ENCODE assay signal across 13 mouse cellular contexts in genomic region chr10:78260322-78260721, GRCm38 (mm10). TPM values are rescaled to one million over a fixed set of nuclear protein-coding genes. Genes with fewer than 3 reads are reported as not detected.
DNase-seq lines count a peak whose midpoint lies in the region; ATAC-seq and TF ChIP-seq lines count a peak whose summit lies in the region.
"Had no signal": no experiment of that assay in that cellular context is flagged by ENCODE, and none has a peak within 500 bp of the region (broad histone marks: within the 10 kb centered on the region; RNA-seq: fewer than 3 reads in every experiment).

No protein-coding gene starts in this region.

- H3K4me3 ChIP-seq in hindbrain, postnatal 0 days (ENCODE audit: low read length), result no peak overlapping the region
- no peak overlapping the region for H3K4me3 ChIP-seq in hindbrain, embryonic 12.5 days
- no peak overlapping the region for H3K4me3 ChIP-seq in stomach, postnatal 0 days (ENCODE audit: low read depth, low read length)
- H3K4me3 ChIP-seq: heart, adult 2 months; midbrain, embryonic 10.5 days had no signal

- H3K27me3 ChIP-seq in hindbrain, postnatal 0 days (ENCODE audit: insufficient read depth, low read length), result no peaks in the 10 kb centered on the region
- no peaks in the 10 kb centered on the region for H3K27me3 ChIP-seq in hindbrain, embryonic 12.5 days
- no peaks in the 10 kb centered on the region for H3K27me3 ChIP-seq in stomach, postnatal 0 days (ENCODE audit: control insufficient read depth, insufficient read depth, low read length)

- no peaks in the 10 kb centered on the region for H3K9me3 ChIP-seq in hindbrain, postnatal 0 days (ENCODE audit: low read length)
- no peaks in the 10 kb centered on the region for H3K9me3 ChIP-seq in hindbrain, embryonic 12.5 days (replicated peaks)
- H3K9me3 ChIP-seq in stomach, postnatal 0 days (ENCODE audit: control insufficient read depth, low read length), result no peaks in the 10 kb centered on the region
- H3K9me3 ChIP-seq: midbrain, embryonic 10.5 days had no signal

- WGBS in hindbrain, postnatal 0 days, result 24% methylated on average over 5 of the region's 5 CpGs
- 32% methylated on average over 5 of the region's 5 CpGs for WGBS in hindbrain, embryonic 12.5 days
- 17% methylated on average over 5 of the region's 5 CpGs for WGBS in stomach, postnatal 0 days

- H3K4me1 ChIP-seq in hindbrain, postnatal 0 days (ENCODE audit: insufficient read depth, low read length), result no peaks in the 10 kb centered on the region
- no peaks in the 10 kb centered on the region for H3K4me1 ChIP-seq in hindbrain, embryonic 12.5 days
- peaks cover 5% of the 10 kb centered on the region for H3K4me1 ChIP-seq in stomach, postnatal 0 days (replicated peaks; ENCODE audit: control insufficient read depth, insufficient read depth)
- H3K4me1 ChIP-seq: midbrain, embryonic 10.5 days had no signal

- TF ChIP-seq EP300 in stomach, postnatal 0 days (optimal IDR thresholded peaks at IDR 0.05), result no peak

- H3K27ac ChIP-seq in hindbrain, postnatal 0 days, result no peak overlapping the region
- H3K27ac ChIP-seq in hindbrain, embryonic 12.5 days, result no peak overlapping the region
- no peak overlapping the region for H3K27ac ChIP-seq in stomach, postnatal 0 days (replicated peaks)
- H3K27ac ChIP-seq: hindbrain, embryonic 14.5 days; midbrain, embryonic 10.5 days had no signal

- ATAC-seq in hindbrain, postnatal 0 days, result peak; percentile 50; the same call in 1 of the 2 replicates
- no peak for ATAC-seq in hindbrain, embryonic 12.5 days (ENCODE audit: low FRiP score)
- peak; percentile 62; the same call in 1 of the 2 replicates for ATAC-seq in stomach, postnatal 0 days (ENCODE audit: low FRiP score, low TSS enrichment)

- H3K4me2 ChIP-seq in hindbrain, postnatal 0 days (ENCODE audit: low read depth, low read length), result no peak overlapping the region
- H3K4me2 ChIP-seq in hindbrain, embryonic 12.5 days (replicated peaks), result no peak overlapping the region
- H3K4me2 ChIP-seq in stomach, postnatal 0 days (replicated peaks; ENCODE audit: low read depth), result 0 out of 2 replicates have a peak overlapping the region, but pooled peaks have one; percentile 14
- H3K4me2 ChIP-seq: hindbrain, embryonic 14.5 days had no signal

- no peaks in the 10 kb centered on the region for H3K36me3 ChIP-seq in hindbrain, postnatal 0 days (ENCODE audit: insufficient read depth, low read length)
- no peaks in the 10 kb centered on the region for H3K36me3 ChIP-seq in hindbrain, embryonic 12.5 days
- H3K36me3 ChIP-seq in stomach, postnatal 0 days (ENCODE audit: control insufficient read depth, insufficient read depth, low read length), result no peaks in the 10 kb centered on the region
- H3K36me3 ChIP-seq: midbrain, embryonic 10.5 days had no signal

- DNase-seq in hindbrain, postnatal 0 days (ENCODE audit: low spot score), result peak; percentile 34
- peak; percentile 32 for DNase-seq in urinary bladder, postnatal 14 days (ENCODE audit: low spot score)
- no peak for DNase-seq in urinary bladder, postnatal 10 days (ENCODE audit: low spot score)
- DNase-seq in kidney, adult 9 months, result peak; percentile 37
- DNase-seq in stomach, postnatal 0 days (ENCODE audit: low spot score), result peak; percentile 33
- DNase-seq in cerebellum, adult 8-10 months, result no peak
- DNase-seq in thymus, postnatal 14 days, result no peak
- DNase-seq: liver; right cerebral cortex, postnatal 25 days had no signal

- TF ChIP-seq CTCF in hindbrain, postnatal 0 days (IDR thresholded peaks at IDR 0.05; ENCODE audit: low read depth), result no peak
- TF ChIP-seq CTCF in stomach, postnatal 0 days (IDR thresholded peaks at IDR 0.05; ENCODE audit: low read depth), result no peak

- no peak overlapping the region for H3K9ac ChIP-seq in hindbrain, postnatal 0 days (replicated peaks; ENCODE audit: low read length)
- no peak overlapping the region for H3K9ac ChIP-seq in hindbrain, embryonic 12.5 days
- H3K9ac ChIP-seq in stomach, postnatal 0 days (ENCODE audit: low read length), result peak overlapping the region; percentile 31; the same call in 1 of the 2 replicates
- H3K9ac ChIP-seq: hindbrain, embryonic 14.5 days had no signal

RNA-seq across cellular contexts. Expression of gene Trappc10, which starts 15.9 kb away (rescaled TPM):
- total RNA-seq in hindbrain, postnatal 0 days (2014; rRNA removed), result 87.2 and 96.9 TPM in 2 replicates
- polyA plus RNA-seq in hindbrain, postnatal 0 days (2015; fragmentation: Nextera tagmentation; extraction: Ambion mirVana), result 40.3 and 42.2 TPM in 2 replicates
- 23.4 and 26.0 TPM in 2 replicates for polyA plus RNA-seq in hindbrain, embryonic 12.5 days (2016; fragmentation: Nextera tagmentation; extraction: Ambion mirVana)
- polyA plus RNA-seq in stomach, postnatal 0 days (2015; fragmentation: Nextera tagmentation; extraction: Ambion mirVana), result 14.7 and 17.8 TPM in 2 replicates

Comparison
In these comparisons a context has a peak if more than half of its experiments do, and no peak if none do; other contexts are left out.
1. DNase-seq: peak in hindbrain, postnatal 0 days (single experiment), urinary bladder, postnatal 14 days (single experiment), kidney, adult 9 months (single experiment) and stomach, postnatal 0 days (single experiment); none in urinary bladder, postnatal 10 days (single experiment), cerebellum, adult 8-10 months (single experiment) and thymus, postnatal 14 days (single experiment).